Mouse (Mus musculus) forebrain, postnatal 0 days (tissue): ENCODE results near the gene Tmed8. TPM values are rescaled to one million over a fixed set of nuclear protein-coding genes. Genes with fewer than 3 reads are reported as not detected.
A peak's percentile ranks its signal among the peaks of the same experiment; 100 is the strongest.

ENCODE experiments used
- ATAC-seq: fragments of 200-750 bp; cut with Nextera tagmentation; 2 replicates; pipeline ENCODE4 v1.8.0; 2017; ENCODE audit warnings: mild to moderate bottlenecking, moderate library complexity
- DNase-seq: peaks from one replicate; pipeline ENCODE4 v3.0.0-alpha.2; 2015
- H3K27ac ChIP-seq: fragments of 300-500 bp; sonication (generic); 2 replicates; pipeline ENCODE4 v1.5.1; 2014; ENCODE audit warnings: low read depth, mild to moderate bottlenecking, antibody characterized with exemption, low read length, moderate library complexity, mixed read lengths
- H3K27me3 ChIP-seq: fragments of 300-500 bp; sonication (generic); 2 replicates; pipeline ENCODE4 v1.6.1; 2014; ENCODE audit warnings: mild to moderate bottlenecking, low read length, mixed read lengths; ENCODE audit not compliant: insufficient read depth
- H3K36me3 ChIP-seq: fragments of 300-500 bp; sonication (generic); 2 replicates; pipeline ENCODE4 v1.6.1; 2014; ENCODE audit warnings: mild to moderate bottlenecking, moderate library complexity; ENCODE audit not compliant: insufficient read depth
- H3K4me1 ChIP-seq: fragments of 300-500 bp; sonication (generic); 2 replicates; pipeline ENCODE4 v1.6.1; 2014; ENCODE audit warnings: antibody characterized with exemption; ENCODE audit not compliant: insufficient read depth
- H3K4me2 ChIP-seq: fragments of 300-500 bp; sonication (generic); 2 replicates; pipeline ENCODE4 v1.6.1; 2014; ENCODE audit warnings: low read depth, mild to moderate bottlenecking, moderate library complexity
- H3K4me3 ChIP-seq: fragments of 300-500 bp; sonication (generic); 2 replicates; pipeline ENCODE4 v1.5.1; 2014; ENCODE audit warnings: low read depth, low read length, mixed read lengths
- H3K9ac ChIP-seq: fragments of 300-500 bp; sonication (generic); 2 replicates; pipeline ENCODE4 v1.6.1; 2014; ENCODE audit warnings: mild to moderate bottlenecking
- H3K9me3 ChIP-seq: fragments of 300-500 bp; sonication (generic); 2 replicates; pipeline ENCODE4 v1.6.1; 2016; ENCODE audit warnings: low read length
- CTCF ChIP-seq: sonication (generic); IDR thresholded peaks from 2 replicates; pipeline ENCODE4 v1.5.1; 2016; ENCODE audit warnings: antibody characterized with exemption, control low read depth, low read depth
- WGBS: fragments of 180-500 bp; shearing (Covaris S2); extraction: QIAGEN DNeasy Blood & Tissue Kit; methylation state at CpG from one replicate; pipeline ENCODE4 v1.1.7; 2014; 5-methylcytosine and 5-hydroxymethylcytosine counted together
- polyA plus RNA-seq: library from polyadenylated mRNA; unstranded; fragments of >200 nt; fragmentation: Nextera tagmentation; extraction: Ambion mirVana; gene quantifications from 2 replicates; pipeline ENCODE4 v1.2.1, GENCODE M21; 2015
- total RNA-seq: library from RNA; depleted of rRNA; stranded (reverse); fragments of >200 nt; gene quantifications from 2 replicates; pipeline ENCODE4 v1.2.3, GENCODE M21; 2014

Tmed8 gene
- total and polyA plus RNA-seq, 2 experiments from 2014 or later = 3.2 to 16.4 TPM

DNA sequence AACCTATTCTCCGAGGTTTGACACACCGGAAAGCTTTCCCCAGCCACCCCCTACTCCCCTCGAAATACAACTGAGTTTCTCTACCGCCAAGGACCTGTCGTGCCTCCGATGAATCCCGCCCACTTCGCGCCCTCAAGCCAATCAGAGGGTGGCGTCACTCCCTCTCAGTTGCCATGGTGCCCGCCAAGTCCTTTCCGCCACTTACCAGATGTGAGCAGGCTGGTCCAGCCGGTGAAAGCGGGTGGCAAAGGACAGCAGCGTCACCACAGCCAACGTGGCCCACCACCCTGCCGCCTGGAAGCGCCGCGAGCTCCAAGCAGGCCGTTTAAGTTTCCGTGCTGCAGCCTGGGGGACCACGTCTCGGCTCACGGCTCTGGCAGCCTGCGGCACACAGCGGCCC, 53.3 kb downstream of the Tmed8 start, which contains the start of gene Gstz1:
Gene Gstz1 (plus strand): TSS at position 200 of the 400 bp plus-strand sequence.
- H3K9ac ChIP-seq = peak within 1 kb of the TSS; percentile 83
- no peaks in the 10 kb centered on the region for H3K27me3 ChIP-seq
- no peaks in the 10 kb centered on the region for H3K4me1 ChIP-seq
- H3K4me3 ChIP-seq = peak within 1 kb of the TSS; percentile 98
- no peaks in the 10 kb centered on the region for H3K9me3 ChIP-seq
- ATAC-seq (peak; percentile 89), DNase-seq (peak; percentile 92)
- WGBS = under 1% methylated on average over 27 of the region's 27 CpGs
- peak within 1 kb of the TSS; percentile 56 for H3K4me2 ChIP-seq
- no peaks in the 10 kb centered on the region for H3K36me3 ChIP-seq
- H3K27ac ChIP-seq = peak within 1 kb of the TSS; percentile 96
- 0 out of 2 replicates have a peak, but pooled peaks have one; percentile 14 for TF ChIP-seq CTCF

GRCm38 (mm10) chr12:87142156-87142555, 58.1 kb downstream of the Tmed8 start:
- Histone ChIP-seq H3K27ac (no peak overlapping the region), H3K4me1 (no peaks in the 10 kb centered on the region), H3K4me2 (no peak overlapping the region), H3K4me3 (no peak overlapping the region), H3K9ac (no peak overlapping the region), H3K36me3 (peaks cover 9% of the 10 kb centered on the region), H3K9me3 (no peaks in the 10 kb centered on the region), H3K27me3 (no peaks in the 10 kb centered on the region)
- DNase-seq (no peak), ATAC-seq (no peak)
- no peak for TF ChIP-seq CTCF
- WGBS = 79% methylated on average over 2 of the region's 2 CpGs

DNA sequence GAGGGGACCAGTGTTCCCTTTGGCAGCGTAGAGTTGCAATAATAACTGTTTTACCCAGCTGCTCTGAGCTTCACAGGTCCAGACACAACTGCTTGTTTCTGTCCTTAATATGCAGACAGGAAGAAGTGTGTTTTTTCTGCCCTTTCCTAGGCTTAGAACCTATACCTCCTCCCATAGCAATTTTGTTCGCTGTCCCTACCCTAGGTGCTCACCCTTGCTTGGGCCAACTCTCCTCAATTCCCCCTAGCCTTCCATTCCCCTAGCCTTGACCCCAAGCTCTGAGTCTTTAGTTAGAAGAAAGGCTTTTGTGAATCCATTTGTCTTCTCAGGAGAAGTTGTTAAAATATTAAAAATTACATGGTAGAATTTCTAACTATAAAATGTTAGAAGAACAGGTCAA, 61.5 kb downstream of the Tmed8 start:
- WGBS = 37% methylated on average over 2 of the region's 2 CpGs
- H3K27ac ChIP-seq = no peak overlapping the region
- no peak for ATAC-seq

DNA sequence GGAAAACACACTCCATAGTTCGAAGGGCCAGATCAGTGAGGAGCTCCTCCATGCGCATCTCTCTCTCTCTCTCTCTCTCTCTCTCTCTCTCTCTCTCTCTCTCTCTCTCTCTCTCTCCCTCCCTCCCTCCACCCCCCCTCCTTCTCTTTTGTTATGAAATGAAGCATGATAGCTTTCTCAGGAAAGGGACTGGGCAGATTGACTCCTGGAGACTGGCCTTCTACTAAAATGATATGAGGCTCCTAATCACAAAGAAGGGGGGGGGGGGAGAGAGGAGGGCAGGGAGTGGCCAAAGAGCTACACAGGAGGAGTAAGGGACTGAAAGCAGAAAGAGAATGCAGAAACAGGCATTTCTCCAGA, 61.9 kb downstream of the Tmed8 start:
- H3K27me3 ChIP-seq = no peaks in the 10 kb centered on the region
- WGBS = 39% methylated on average over 2 of the region's 2 CpGs
- ATAC-seq = peak; percentile 20; the same call in 1 of the 2 replicates

More for the DNA sequence above, 61.5 kb downstream of the Tmed8 start:
- Histone ChIP-seq H3K36me3 (peaks cover 23% of the 10 kb centered on the region), H3K4me3 (no peak overlapping the region), H3K9ac (no peak overlapping the region), H3K27me3 (no peaks in the 10 kb centered on the region), H3K4me1 (no peaks in the 10 kb centered on the region), H3K4me2 (no peak overlapping the region), H3K9me3 (no peaks in the 10 kb centered on the region)
- DNase-seq = no peak
- TF ChIP-seq CTCF = no peak

DNA sequence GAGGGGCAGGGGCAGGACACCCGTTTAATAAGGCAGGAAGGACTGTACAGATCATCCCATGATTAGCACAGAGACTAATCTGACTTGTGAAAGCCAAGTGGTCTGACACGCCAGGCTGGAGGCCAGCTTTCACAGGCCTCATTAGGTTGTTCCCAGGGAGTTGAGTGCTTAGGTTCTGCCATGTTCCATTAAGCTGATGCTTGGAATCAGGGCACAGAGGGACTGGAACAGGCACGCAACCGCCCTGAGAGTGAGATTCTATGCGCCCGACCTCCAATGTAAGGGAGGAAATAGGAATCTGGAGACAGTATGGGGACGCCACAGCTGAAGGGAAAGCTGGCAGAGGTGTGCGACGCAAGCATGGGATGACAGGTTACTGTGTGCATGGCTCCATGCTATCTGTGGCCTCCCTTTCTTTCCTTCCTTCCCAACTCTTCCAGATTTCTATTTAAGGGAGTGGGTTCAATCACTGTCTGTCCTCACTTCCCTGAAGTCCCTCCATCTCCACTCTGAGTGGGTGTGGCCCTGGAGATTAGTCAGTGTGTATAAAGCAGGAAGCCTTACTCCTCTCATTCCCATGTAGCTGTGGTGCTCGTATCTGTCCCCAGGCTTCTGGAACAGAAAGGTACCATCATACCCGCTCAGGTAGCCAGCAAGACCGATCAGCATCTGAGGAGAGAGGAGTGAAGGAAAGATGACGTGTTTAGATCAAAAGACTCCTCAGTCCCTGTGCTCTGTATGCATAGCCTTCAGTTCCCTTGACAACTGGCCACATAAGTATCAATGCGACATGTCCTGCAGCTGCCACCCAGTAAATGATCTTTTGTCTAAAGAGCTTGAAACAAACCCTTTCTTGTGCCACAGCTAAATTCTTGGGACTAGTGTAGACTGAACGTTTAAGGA, 62.6 kb downstream of the Tmed8 start:
- ATAC-seq = peak; percentile 72
- H3K4me1 ChIP-seq = no peaks in the 10 kb centered on the region
- peaks cover 29% of the 10 kb centered on the region for H3K36me3 ChIP-seq
- 60% methylated on average over 15 of the region's 15 CpGs for WGBS
- H3K4me3 ChIP-seq = no peak overlapping the region
- H3K27me3 ChIP-seq = no peaks in the 10 kb centered on the region
- H3K4me2 ChIP-seq = no peak overlapping the region
- H3K9ac ChIP-seq = no peak overlapping the region
- TF ChIP-seq CTCF = no peak
- DNase-seq = peak; percentile 18
- no peaks in the 10 kb centered on the region for H3K9me3 ChIP-seq
- H3K27ac ChIP-seq = peak overlapping the region; percentile 29; the same call in 1 of the 2 replicates

More for the DNA sequence above, 61.9 kb downstream of the Tmed8 start:
- H3K9ac ChIP-seq = no peak overlapping the region
- no peak overlapping the region for H3K4me2 ChIP-seq
- H3K27ac ChIP-seq = 0 out of 2 replicates have a peak overlapping the region, but pooled peaks have one; percentile 29
- no peaks in the 10 kb centered on the region for H3K9me3 ChIP-seq
- no peak for DNase-seq
- no peaks in the 10 kb centered on the region for H3K4me1 ChIP-seq
- peaks cover 24% of the 10 kb centered on the region for H3K36me3 ChIP-seq
- no peak overlapping the region for H3K4me3 ChIP-seq
- TF ChIP-seq CTCF = no peak

DNA sequence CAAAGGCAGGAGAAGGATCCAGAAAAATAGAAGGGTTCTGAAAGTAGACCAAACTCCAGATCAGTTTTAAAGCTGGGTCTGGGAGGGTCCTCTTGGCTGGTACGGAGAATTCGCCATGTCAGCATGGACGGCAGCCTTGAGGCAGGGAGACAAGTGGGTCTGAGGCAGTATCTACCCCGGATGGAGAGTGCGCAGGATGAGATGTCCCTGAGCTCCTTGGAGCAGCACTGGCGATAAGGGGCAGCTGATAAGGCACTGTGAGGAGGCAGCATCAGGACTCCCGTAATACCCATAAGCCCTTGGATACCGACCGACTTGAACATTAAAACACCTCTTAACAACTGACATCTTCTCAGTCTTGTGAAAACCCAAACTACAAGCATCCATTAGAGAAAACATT, 67.5 kb downstream of the Tmed8 start:
- WGBS = 96% methylated on average over 9 of the region's 9 CpGs
- Histone ChIP-seq H3K4me2 (no peak overlapping the region), H3K27me3 (no peaks in the 10 kb centered on the region), H3K4me1 (no peaks in the 10 kb centered on the region), H3K9me3 (no peaks in the 10 kb centered on the region), H3K4me3 (no peak overlapping the region), H3K27ac (no peak overlapping the region), H3K9ac (no peak overlapping the region), H3K36me3 (peaks cover 42% of the 10 kb centered on the region)
- no peak for DNase-seq
- ATAC-seq = no peak
- TF ChIP-seq CTCF = no peak

GRCm38 (mm10) chr12:87132210-87132609, 68.0 kb downstream of the Tmed8 start:
- DNase-seq = no peak
- WGBS = 78% methylated on average over 6 of the region's 6 CpGs
- H3K36me3 ChIP-seq = peaks cover 39% of the 10 kb centered on the region
- H3K4me2 ChIP-seq = no peak overlapping the region
- H3K4me1 ChIP-seq = no peaks in the 10 kb centered on the region
- no peak overlapping the region for H3K4me3 ChIP-seq
- no peaks in the 10 kb centered on the region for H3K9me3 ChIP-seq
- no peak for ATAC-seq
- no peak for TF ChIP-seq CTCF
- no peaks in the 10 kb centered on the region for H3K27me3 ChIP-seq
- no peak overlapping the region for H3K27ac ChIP-seq
- H3K9ac ChIP-seq = no peak overlapping the region
